Mouse (Mus musculus): ENCODE data around the gene Ccdc33.

DNA sequence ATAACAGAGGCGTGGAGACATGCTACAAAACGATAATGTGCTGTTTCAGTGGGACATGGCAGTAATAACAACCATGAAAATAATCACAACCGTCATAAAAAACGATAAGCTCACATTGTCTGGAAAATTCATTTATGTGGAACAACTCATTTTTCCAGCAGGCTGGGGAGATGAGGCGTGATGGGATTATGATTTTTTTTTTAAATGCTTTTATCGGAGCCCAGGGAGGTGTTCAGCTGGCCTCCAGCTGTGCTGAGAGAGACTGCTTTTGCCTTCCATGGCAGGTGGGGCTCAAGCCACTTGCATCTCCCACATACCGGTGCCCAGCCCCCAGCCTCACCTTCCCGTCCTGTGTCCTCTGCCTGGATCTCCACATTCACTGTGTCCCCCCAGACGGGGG is 32.4 kb downstream of the Ccdc33 start:
- TF ChIP-seq EP300 (IDR thresholded peaks at IDR 0.05; ENCODE audit: low read depth) (no peak), CTCF (IDR thresholded peaks at IDR 0.05; ENCODE audit: low read depth) (no peak)

Measured in heart, postnatal 0 days (tissue).